Mouse (Mus musculus) small intestine, adult 2 months (tissue): ENCODE measurements around the gene Dpp6.

ENCODE experiments used
- CTCF ChIP-seq: fragments of 200-500 bp; IDR thresholded peaks from 2 replicates; pipeline ENCODE4 v1.5.1; 2012; ENCODE audit warnings: low read depth, mild to moderate bottlenecking, control low read depth, inconsistent platforms, low read length, moderate library complexity, mixed read lengths; ENCODE audit not compliant: insufficient replicate concordance, insufficient read length; ENCODE audit errors: extremely low read depth
- POLR2A ChIP-seq: fragments of 200-500 bp; IDR thresholded peaks from 2 replicates; pipeline ENCODE4 v1.6.1; 2012; ENCODE audit warnings: low read depth, mild to moderate bottlenecking, control low read depth, inconsistent platforms, low read length, moderate library complexity

DNA sequence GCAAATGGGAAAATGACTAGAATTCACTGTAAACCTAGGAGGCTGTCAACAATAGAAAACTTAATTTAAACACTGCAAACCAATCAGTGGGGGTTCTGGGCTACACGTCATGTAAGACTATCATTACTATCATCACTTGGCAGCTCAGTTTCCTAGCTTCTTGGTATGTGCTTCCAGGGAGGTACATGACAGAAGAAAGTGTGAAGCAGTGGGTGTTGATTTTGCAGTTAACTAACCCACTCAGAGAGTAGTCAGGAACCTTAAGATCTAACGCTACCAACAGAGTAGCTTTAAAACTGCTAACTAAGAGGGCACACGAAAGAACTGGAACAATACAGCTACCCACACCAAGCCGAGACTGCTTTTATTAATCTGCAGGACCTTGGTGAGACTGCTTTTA, 217.9 kb downstream of the Dpp6 start:
- TF ChIP-seq CTCF (no peak), POLR2A (no peak)
